Mouse (Mus musculus) layer of hippocampus, adult 2 months (tissue): ENCODE measurements around the gene Olfr1032. TPM values are rescaled to one million over a fixed set of nuclear protein-coding genes. Genes with fewer than 3 reads are reported as not detected.
"Not testable (repeated sequence)": the region's sequence is repeated elsewhere in the genome, so short reads cannot be mapped to it uniquely, and the experiment has no call there.

Source experiments
- DNase-seq, 2 experiments: peaks; one replicate each; pipeline ENCODE4 v3.0.0; 2022; ENCODE audit warnings: low spot score in 2 of 2
- H3K27ac ChIP-seq: fragments of 200-600 bp; 2 replicates; pipeline ENCODE4 v1.8.1; 2022
- H3K4me3 ChIP-seq: fragments of 200-600 bp; 2 replicates; pipeline ENCODE4 v1.8.1; 2022; ENCODE audit warnings: mild to moderate bottlenecking
- CTCF ChIP-seq: fragments of 200-600 bp; conservative IDR thresholded peaks from 2 replicates; pipeline ENCODE4 v1.8.1; 2022; ENCODE audit warnings: antibody characterized with exemption, mild to moderate bottlenecking, moderate library complexity
- long read RNA-seq, 2 experiments: library from polyadenylated mRNA; stranded (forward); transcript quantifications; one replicate each; pipeline ENCODE4 v2.0.0; 2021; ENCODE audit warnings: borderline mapping rate in 2 of 2
- total RNA-seq, 2 experiments: library from RNA; stranded (reverse); gene quantifications; 2 replicates each; pipeline ENCODE4 v1.2.3; 2021

The Olfr1032 gene
- total RNA-seq = not detected
- long read RNA-seq, experiment 1 = 0 reads
- long read RNA-seq, experiment 2 = 0 reads

DNA sequence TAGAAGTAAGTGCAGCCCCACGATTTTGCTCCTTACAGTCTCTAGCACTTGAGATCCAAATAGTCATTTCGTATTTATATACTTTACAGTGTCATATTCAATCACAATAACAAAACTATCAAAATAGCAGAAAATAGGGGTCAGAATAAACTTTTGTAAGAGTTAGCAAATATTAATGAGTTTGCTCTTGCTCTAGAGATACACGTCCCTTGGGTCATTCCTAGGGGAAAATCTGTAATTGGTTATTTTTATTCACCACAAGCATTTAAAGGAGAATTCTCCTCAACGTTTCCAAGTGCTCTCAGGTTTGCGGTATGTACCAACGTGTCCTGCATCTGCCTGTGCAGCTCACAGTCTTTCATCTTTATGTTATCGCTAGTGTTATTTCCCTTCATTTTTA is at the start of gene Olfr1032:
TSS of gene Olfr1032 (plus strand) at position 301 of the 400 bp plus-strand sequence.
- DNase-seq = no peak
- no peak within 1 kb of the TSS for H3K4me3 ChIP-seq
- no peak within 1 kb of the TSS for H3K27ac ChIP-seq
- no peak for TF ChIP-seq CTCF

GRCm38 (mm10) chr2:85973595-85973994 is 31.7 kb upstream of the Olfr1032 start, which contains the start of gene Olfr1029:
TSS of gene Olfr1029 (plus strand) at chr2:85973895.
- H3K27ac ChIP-seq = no peak within 1 kb of the TSS
- DNase-seq = no peak
- H3K4me3 ChIP-seq = no peak within 1 kb of the TSS
- no peak for TF ChIP-seq CTCF

GRCm38 (mm10) chr2:85978976-85979375 is 26.4 kb upstream of the Olfr1032 start, which contains the start of gene Olfr1030:
TSS of gene Olfr1030 (plus strand) at chr2:85979276.
- Histone ChIP-seq H3K4me3 (no peak within 1 kb of the TSS), H3K27ac (no peak within 1 kb of the TSS)
- TF ChIP-seq CTCF = no peak
- DNase-seq = no peak

- no peak for TF ChIP-seq CTCF
- Histone ChIP-seq H3K27ac (no peak within 1 kb of the TSS), H3K4me3 (no peak within 1 kb of the TSS)
- no peak for DNase-seq
These were observed 15.3 kb upstream of the Olfr1032 start, which contains the start of gene Olfr1031 for GRCm38 (mm10) chr2:85990004-85990403. TSS of gene Olfr1031 (plus strand) at chr2:85990304.

- H3K4me3 ChIP-seq = peak within 1 kb of the TSS; percentile 33; the same call in 1 of the 2 replicates
- not testable (repeated sequence) for H3K27ac ChIP-seq, DNase-seq
These were observed 15.1 kb downstream of the Olfr1032 start, which contains the start of gene Olfr1033 for GRCm38 (mm10) chr2:86020406-86020805. TSS of gene Olfr1033 (plus strand) at chr2:86020633.

DNA sequence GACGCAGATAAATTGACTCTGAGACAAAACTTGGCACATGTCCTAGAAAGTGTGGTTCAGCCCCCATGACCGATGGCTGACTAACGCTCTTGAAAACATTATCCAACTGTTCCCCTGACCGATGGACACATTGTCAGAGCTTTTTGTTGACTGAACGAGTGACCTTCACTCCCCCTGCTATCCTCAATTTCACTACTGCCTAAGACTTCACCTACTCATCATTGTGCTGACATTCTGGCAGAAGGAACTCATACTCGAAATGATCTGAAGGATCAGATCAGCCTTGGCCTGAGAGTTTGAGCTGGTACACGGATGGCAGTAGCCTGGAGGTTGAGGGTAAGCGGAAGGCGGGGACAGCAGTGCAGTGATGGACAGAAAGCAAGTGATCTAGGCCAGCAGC is 16.2 kb downstream of the Olfr1032 start:
- H3K27ac ChIP-seq, DNase-seq: not testable (repeated sequence)

DNA sequence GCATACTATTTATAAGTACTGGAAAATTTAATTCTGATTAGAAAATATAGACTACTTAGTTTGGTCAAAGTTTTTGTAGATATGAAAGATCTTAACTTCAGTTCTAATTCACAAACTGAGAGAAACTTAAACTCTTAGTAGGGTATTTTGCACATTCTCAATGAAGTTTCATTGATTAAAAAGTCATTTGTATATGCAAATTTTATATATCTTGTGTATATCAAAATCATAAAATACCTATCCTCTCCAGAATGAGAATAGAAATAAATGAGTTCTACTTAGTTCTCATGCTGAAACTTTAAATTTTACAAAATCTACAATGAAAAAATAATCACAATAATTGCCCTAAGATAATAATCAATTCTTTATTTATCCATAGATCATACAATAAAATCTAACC is 40.2 kb downstream of the Olfr1032 start, which contains the start of gene Olfr1034:
TSS of gene Olfr1034 (plus strand) at position 301 of the 400 bp plus-strand sequence.
- H3K27ac ChIP-seq = no peak within 1 kb of the TSS
- no peak within 1 kb of the TSS for H3K4me3 ChIP-seq
- no peak for TF ChIP-seq CTCF
- DNase-seq = no peak

More for the DNA sequence above, 16.2 kb downstream of the Olfr1032 start:
- H3K4me3 ChIP-seq = not testable (repeated sequence)

DNA sequence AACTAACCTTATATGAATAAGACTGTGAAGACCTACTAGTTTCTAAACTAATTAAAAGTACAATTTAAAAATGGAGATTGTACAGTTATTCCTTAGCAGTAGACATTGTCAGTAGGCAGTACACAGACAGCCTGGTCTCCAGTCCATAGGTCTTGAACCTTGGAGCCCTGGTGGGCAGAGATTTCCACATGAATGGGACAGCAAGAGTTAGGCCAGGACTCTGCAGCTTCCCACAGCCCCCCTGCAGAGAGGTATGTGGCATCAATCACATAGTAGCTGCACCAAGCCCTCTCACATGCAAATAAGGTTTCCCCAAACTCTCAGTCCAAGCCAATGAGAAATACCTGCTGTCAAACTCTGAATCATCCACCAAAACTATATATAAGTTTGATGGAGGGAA is 45.4 kb downstream of the Olfr1032 start:
- H3K4me3 ChIP-seq, DNase-seq, H3K27ac ChIP-seq: not testable (repeated sequence)

Other genes with a start within 250 kb of the Olfr1032 start
- not detected for gene Olfr1012, start 242.8 kb upstream of the Olfr1032 start, total RNA-seq
- not detected for gene Olfr1013, start 238.4 kb upstream of the Olfr1032 start, total RNA-seq
- gene Olfr1014, start 232.8 kb upstream of the Olfr1032 start, total RNA-seq = not detected
- not detected for gene Olfr1015, start 223.5 kb upstream of the Olfr1032 start, total RNA-seq
- gene Olfr1016, start 203.0 kb upstream of the Olfr1032 start, total RNA-seq = not detected
- not detected for gene Olfr1018, start 187.1 kb upstream of the Olfr1032 start, total RNA-seq
- not detected for gene Olfr1019, start 160.1 kb upstream of the Olfr1032 start, total RNA-seq
- gene Olfr1020, start 158.5 kb upstream of the Olfr1032 start, total RNA-seq = not detected
- gene Olfr1022, start 136.9 kb upstream of the Olfr1032 start, total RNA-seq = not detected
- not detected for gene Olfr1023, start 119.9 kb upstream of the Olfr1032 start, total RNA-seq
- not detected for gene Olfr1024, start 100.5 kb upstream of the Olfr1032 start, total RNA-seq
- gene Olfr1025-ps1, start 90.3 kb upstream of the Olfr1032 start, total RNA-seq = not detected
- not detected for gene Olfr1026, start 84.0 kb upstream of the Olfr1032 start, total RNA-seq
- gene Olfr1028, start 55.1 kb upstream of the Olfr1032 start, total RNA-seq = under 1 TPM in 1 of 2 experiments, not detected in 1; 0.10 TPM
- not detected for gene Olfr1029, start 31.6 kb upstream of the Olfr1032 start, total RNA-seq
- gene Olfr1030, start 26.3 kb upstream of the Olfr1032 start, total RNA-seq = not detected
- not detected for gene Olfr1031, start 15.2 kb upstream of the Olfr1032 start, total RNA-seq
- gene Olfr1033, start 15.1 kb downstream of the Olfr1032 start, total RNA-seq = not detected
- gene Olfr1034, start 40.3 kb downstream of the Olfr1032 start, total RNA-seq = not detected
- not detected for gene Olfr1036, start 68.5 kb downstream of the Olfr1032 start, total RNA-seq
- gene Olfr1037, start 81.8 kb downstream of the Olfr1032 start, total RNA-seq = not detected
- not detected for gene Olfr1039, start 130.4 kb downstream of the Olfr1032 start, total RNA-seq
- gene Olfr1040, start 141.2 kb downstream of the Olfr1032 start, total RNA-seq = not detected
- gene Olfr1042, start 156.3 kb downstream of the Olfr1032 start, total RNA-seq = not detected
- gene Olfr1043, start 162.0 kb downstream of the Olfr1032 start, total RNA-seq = not detected
- not detected for gene Olfr1044, start 172.3 kb downstream of the Olfr1032 start, total RNA-seq
- not detected for gene Olfr52, start 180.1 kb downstream of the Olfr1032 start, total RNA-seq
- not detected for gene Olfr1045, start 197.5 kb downstream of the Olfr1032 start, total RNA-seq
- gene Olfr1046, start 213.8 kb downstream of the Olfr1032 start, total RNA-seq = not detected
- gene Olfr1047, start 225.9 kb downstream of the Olfr1032 start, total RNA-seq = not detected
- not detected for gene Olfr1048, start 234.7 kb downstream of the Olfr1032 start, total RNA-seq